Mouse (Mus musculus) forebrain, embryonic 11.5 days (tissue): ENCODE measurements around the gene 2310007B03Rik. TPM values are rescaled to one million over a fixed set of nuclear protein-coding genes. Genes with fewer than 3 reads are reported as not detected.
A peak's percentile ranks its signal among the peaks of the same experiment; 100 is the strongest.

Experiments
- ATAC-seq: fragments of 200-750 bp; cut with Nextera tagmentation; replicated peaks from 2 replicates; pipeline ENCODE4 v1.8.0; 2017; ENCODE audit warnings: moderate TSS enrichment; ENCODE audit not compliant: low FRiP score
- DNase-seq: peaks from one replicate; pipeline ENCODE4 v3.0.0-alpha.2; 2017; ENCODE audit warnings: low spot score
- H3K27ac ChIP-seq: fragments of 300-500 bp; sonication (generic); 2 replicates; pipeline ENCODE4 v1.5.1; 2014; ENCODE audit warnings: low read depth, low read length
- H3K27me3 ChIP-seq: fragments of 300-500 bp; sonication (generic); 2 replicates; pipeline ENCODE4 v1.6.1; 2014; ENCODE audit warnings: mild to moderate bottlenecking, low read length, mixed read lengths; ENCODE audit not compliant: control insufficient read depth, insufficient read depth
- H3K36me3 ChIP-seq: fragments of 300-500 bp; sonication (generic); 2 replicates; pipeline ENCODE4 v1.6.1; 2014; ENCODE audit warnings: mild to moderate bottlenecking, low read length, moderate library complexity, mixed read lengths; ENCODE audit not compliant: control insufficient read depth, insufficient read depth
- H3K4me1 ChIP-seq: fragments of 300-500 bp; sonication (generic); replicated peaks from 2 replicates; pipeline ENCODE4 v1.6.1; 2014; ENCODE audit warnings: low read length, mixed read lengths; ENCODE audit not compliant: control insufficient read depth, insufficient read depth
- H3K4me2 ChIP-seq: fragments of 300-500 bp; sonication (generic); 2 replicates; pipeline ENCODE4 v1.6.1; 2014; ENCODE audit warnings: low read depth, mild to moderate bottlenecking, low read length, moderate library complexity, mixed read lengths; ENCODE audit not compliant: severe bottlenecking
- H3K4me3 ChIP-seq: fragments of 300-500 bp; sonication (generic); 2 replicates; pipeline ENCODE4 v1.5.1; 2014; ENCODE audit warnings: low read depth, low read length
- H3K9ac ChIP-seq: fragments of 300-500 bp; sonication (generic); 2 replicates; pipeline ENCODE4 v1.6.1; 2014; ENCODE audit warnings: low read length
- H3K9me3 ChIP-seq: fragments of 300-500 bp; sonication (generic); 2 replicates; pipeline ENCODE4 v1.6.1; 2016; ENCODE audit warnings: low read length, mixed read lengths; ENCODE audit not compliant: control insufficient read depth
- WGBS: fragments of 180-500 bp; shearing (Covaris S2); extraction: QIAGEN DNeasy Blood & Tissue Kit; methylation state at CpG from one replicate; pipeline ENCODE4 v1.1.7; 2014; 5-methylcytosine and 5-hydroxymethylcytosine counted together
- polyA plus RNA-seq: library from polyadenylated mRNA; unstranded; fragments of >200 nt; fragmentation: Nextera tagmentation; extraction: Ambion mirVana; gene quantifications from 2 replicates; pipeline ENCODE4 v1.2.1, GENCODE M21; 2014

2310007B03Rik gene
- polyA plus RNA-seq, 1 experiment from 2014 or later: 0.64 TPM

DNA sequence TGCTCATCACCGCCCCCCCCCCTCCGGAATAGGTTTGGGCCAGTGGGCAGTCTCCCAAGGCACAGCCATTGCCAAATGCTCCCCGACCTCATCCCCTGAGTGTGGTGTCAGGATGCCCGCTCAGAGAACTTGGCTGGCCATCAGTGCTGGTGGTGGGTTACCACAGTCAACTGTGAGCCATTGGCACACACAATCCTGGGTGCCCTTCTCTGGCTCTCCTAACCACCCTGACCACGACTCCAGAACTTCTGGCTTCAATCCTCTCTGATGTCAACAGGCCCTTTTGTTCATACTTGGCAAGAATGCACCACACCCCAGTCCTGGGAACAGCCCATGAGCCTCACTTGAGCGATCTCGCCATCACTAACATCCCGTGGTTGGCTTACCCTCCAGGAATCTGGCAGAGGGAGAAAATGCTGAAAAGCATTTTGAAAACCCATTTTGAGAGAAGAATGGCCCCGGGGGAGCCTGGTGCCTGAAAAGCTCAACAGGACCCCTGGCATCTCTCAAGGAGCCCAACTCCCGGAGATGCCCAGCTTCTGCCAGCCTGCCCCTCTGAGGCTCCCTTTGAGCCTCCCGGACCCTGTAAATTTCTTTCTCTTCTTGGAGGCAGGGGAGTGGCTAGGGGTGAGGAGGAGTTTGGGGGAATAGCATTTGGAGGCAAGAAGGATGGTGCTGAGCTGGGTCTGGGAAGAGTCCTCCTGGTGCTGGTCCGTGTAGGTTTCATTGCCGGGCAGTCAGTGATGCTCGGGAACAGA, 23.5 kb upstream of the 2310007B03Rik start:
- DNase-seq (no peak), ATAC-seq (no peak)
- H3K36me3 ChIP-seq: no peaks in the 10 kb centered on the region
- no peak overlapping the region for H3K4me2 ChIP-seq
- no peaks in the 10 kb centered on the region for H3K9me3 ChIP-seq
- WGBS: 83% methylated on average over 14 of the region's 14 CpGs
- H3K27ac ChIP-seq: no peak overlapping the region
- H3K9ac ChIP-seq: no peak overlapping the region
- no peaks in the 10 kb centered on the region for H3K27me3 ChIP-seq
- no peaks in the 10 kb centered on the region for H3K4me1 ChIP-seq
- no peak overlapping the region for H3K4me3 ChIP-seq

DNA sequence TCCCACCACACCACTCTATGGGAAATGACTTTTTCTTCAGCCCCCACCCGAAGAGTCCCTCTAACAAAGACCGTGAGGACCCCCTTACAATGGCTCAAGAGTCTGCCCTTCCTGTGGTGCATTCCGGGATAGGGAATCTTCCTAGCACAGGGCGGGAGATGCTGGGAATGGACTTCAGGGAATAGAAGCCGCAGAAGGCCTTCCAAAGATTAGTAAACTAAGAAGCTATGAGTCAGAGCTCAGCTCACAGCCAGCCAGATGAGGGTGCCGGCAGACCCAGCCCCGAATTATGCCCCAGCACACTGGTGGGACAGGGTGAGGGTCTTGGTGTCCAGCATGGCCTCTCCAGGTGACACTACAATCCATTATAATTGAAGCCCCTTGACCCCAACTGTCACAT, 21.5 kb upstream of the 2310007B03Rik start:
- ATAC-seq (no peak), DNase-seq (no peak)
- 91% methylated on average over 7 of the region's 7 CpGs for WGBS
- Histone ChIP-seq H3K36me3 (no peaks in the 10 kb centered on the region), H3K27me3 (no peaks in the 10 kb centered on the region), H3K9ac (no peak overlapping the region), H3K9me3 (no peaks in the 10 kb centered on the region), H3K4me1 (no peaks in the 10 kb centered on the region), H3K4me3 (no peak overlapping the region), H3K27ac (no peak overlapping the region), H3K4me2 (no peak overlapping the region)

DNA sequence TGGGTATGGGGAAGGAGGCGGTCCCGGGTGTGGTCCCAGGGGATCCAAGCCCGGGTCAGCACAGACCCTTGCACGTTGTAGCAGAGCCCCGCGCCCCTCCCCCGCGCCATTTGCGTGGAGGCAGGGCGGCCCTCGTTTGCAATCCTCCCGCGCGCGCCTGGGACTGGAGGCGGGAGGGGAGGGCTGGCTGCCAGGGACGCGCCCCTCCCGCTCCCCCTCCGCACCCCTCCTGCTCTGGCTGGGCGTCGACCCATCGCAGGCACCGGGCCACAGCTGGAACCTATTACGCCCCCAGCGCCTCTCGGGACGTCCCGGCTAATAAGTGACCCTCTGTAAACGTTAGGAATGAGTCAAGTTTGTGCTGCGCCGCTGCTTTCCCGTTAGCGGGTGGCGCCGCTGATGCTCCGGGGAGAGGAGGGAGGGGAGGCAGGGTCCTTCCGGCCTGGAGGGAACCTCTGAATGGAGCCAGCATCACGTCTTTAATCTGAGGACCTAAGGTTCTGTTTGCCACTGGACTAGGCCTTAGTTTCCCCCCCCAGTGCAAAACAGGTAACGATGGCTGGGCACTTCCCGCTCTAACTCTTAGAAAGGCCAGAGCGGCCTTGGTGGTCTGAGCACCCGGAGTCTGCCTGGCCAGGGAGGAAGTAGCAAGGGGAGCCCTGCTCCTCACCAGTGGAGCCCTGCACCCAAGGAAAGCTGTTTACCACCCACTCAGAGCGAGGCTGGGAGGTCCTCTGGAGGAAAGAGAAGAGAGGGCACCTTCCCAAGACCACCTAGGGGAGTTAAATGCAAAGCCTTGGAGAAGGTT, 16.0 kb upstream of the 2310007B03Rik start:
- Histone ChIP-seq H3K4me3 (peak overlapping the region; percentile 39), H3K9ac (peak overlapping the region; percentile 71), H3K9me3 (no peaks in the 10 kb centered on the region), H3K27ac (no peak overlapping the region), H3K27me3 (no peaks in the 10 kb centered on the region), H3K4me1 (peaks cover 8% of the 10 kb centered on the region), H3K36me3 (no peaks in the 10 kb centered on the region), H3K4me2 (peak overlapping the region; percentile 88)
- DNase-seq (peak; percentile 83), ATAC-seq (peak; percentile 75)
- 1% methylated on average over 42 of the region's 44 CpGs for WGBS

DNA sequence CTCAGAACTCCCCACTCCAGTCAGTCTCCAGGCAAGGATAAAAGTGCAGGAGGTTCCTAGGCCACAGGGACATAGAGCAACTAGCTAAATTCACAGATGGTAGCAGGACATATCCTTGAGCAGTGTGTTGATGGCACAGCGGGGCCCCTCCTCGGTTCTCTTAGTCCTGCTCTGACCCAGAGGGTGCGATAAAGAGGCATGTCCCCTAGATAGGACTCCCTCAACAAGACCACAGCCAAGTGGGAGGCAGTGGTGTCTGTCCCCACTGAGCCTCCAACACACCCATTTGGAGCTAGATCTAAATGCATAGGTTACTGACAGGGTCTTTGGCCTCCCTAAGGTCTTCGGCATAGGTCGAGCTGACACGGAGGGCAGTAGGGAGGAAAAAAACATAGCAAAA, 15.1 kb upstream of the 2310007B03Rik start:
- Histone ChIP-seq H3K27ac (no peak overlapping the region), H3K4me2 (peak overlapping the region; percentile 88; the same call in 1 of the 2 replicates), H3K9ac (no peak overlapping the region; the same call in 1 of the 2 replicates), H3K4me3 (no peak overlapping the region; the same call in 1 of the 2 replicates), H3K27me3 (no peaks in the 10 kb centered on the region), H3K36me3 (no peaks in the 10 kb centered on the region), H3K9me3 (no peaks in the 10 kb centered on the region), H3K4me1 (peaks cover 8% of the 10 kb centered on the region)
- 18% methylated on average over 6 of the region's 6 CpGs for WGBS
- DNase-seq (no peak), ATAC-seq (peak; percentile 1; the same call in 1 of the 2 replicates)

DNA sequence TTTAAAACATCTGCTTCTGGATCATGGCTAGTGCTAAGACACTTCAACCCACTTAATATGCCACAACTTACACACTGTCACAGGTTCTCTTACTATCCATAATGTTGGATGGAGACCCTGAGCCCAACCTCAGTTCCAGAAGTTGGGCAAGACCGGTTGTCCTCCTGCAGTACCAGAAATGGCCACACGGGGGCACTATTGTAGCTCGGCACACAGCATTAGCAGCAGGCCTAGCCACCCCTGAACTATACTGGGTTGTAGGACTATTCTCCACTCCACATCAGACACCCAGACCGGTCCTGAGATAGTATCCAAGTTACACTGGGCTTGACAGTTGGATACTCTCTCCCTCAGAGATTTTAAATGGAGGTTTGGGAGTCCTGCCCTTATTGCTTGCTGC, 13.7 kb upstream of the 2310007B03Rik start:
- DNase-seq (peak; percentile 96), ATAC-seq (peak; percentile 67)
- no peak overlapping the region for H3K27ac ChIP-seq
- H3K4me1 ChIP-seq: peaks cover 8% of the 10 kb centered on the region
- H3K4me3 ChIP-seq: no peak overlapping the region
- H3K9me3 ChIP-seq: no peaks in the 10 kb centered on the region
- no peaks in the 10 kb centered on the region for H3K27me3 ChIP-seq
- H3K36me3 ChIP-seq: no peaks in the 10 kb centered on the region
- WGBS: 3% methylated on average over 4 of the region's 4 CpGs
- H3K4me2 ChIP-seq: no peak overlapping the region
- no peak overlapping the region for H3K9ac ChIP-seq

DNA sequence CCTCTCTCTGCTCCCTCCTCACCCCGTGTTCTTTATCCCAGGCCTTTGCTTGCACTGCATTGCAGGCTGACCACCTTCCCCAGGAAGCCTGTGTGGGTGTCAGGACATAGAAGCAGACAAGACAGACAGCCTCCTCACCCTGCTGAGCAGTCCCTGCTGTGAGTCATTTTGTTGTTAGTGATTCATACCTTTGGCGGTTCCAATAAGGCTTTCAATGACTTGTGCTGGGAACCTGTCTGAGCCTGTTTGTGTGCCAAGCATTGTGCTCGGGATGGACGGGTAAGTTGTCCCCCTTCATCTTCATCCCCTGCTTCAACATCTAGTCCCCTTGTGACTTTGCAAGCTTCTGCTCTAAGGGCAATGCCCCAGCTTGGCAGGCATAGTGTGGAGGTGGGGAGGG, 12.9 kb upstream of the 2310007B03Rik start:
- Histone ChIP-seq H3K9me3 (no peaks in the 10 kb centered on the region), H3K27me3 (no peaks in the 10 kb centered on the region), H3K4me2 (no peak overlapping the region), H3K9ac (no peak overlapping the region), H3K4me1 (peaks cover 8% of the 10 kb centered on the region), H3K4me3 (no peak overlapping the region), H3K27ac (no peak overlapping the region), H3K36me3 (no peaks in the 10 kb centered on the region)
- WGBS: 70% methylated on average over 4 of the region's 4 CpGs
- DNase-seq (no peak), ATAC-seq (no peak)

DNA sequence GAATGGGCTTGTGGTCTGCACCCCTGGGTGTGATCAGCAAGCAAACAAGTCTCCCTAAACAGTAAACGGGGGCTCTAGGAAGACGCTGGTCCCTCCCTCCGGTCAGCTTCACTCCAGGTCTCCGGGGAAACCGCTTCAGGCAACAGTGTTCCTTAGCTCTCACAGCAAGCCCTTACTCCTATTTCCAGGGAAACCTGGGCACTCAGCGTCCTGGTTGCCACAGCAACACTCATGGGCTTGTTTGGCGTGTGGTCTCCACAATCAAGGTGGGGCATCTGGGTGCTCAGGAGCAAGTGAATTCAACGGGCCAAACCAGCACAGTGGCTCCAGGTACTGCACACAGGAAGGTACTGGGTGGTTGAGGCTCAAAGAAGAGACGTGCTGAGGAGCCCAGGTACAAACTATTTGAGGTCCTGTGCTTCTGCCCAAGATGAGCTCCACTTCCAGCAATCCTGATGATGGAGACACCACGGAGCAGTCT, 7.6 kb upstream of the 2310007B03Rik start, which contains the start of gene Crocc2:
Gene Crocc2, plus strand, starts transcription at position 431 of the 481 bp plus-strand sequence.
- Histone ChIP-seq H3K9me3 (no peaks in the 10 kb centered on the region), H3K4me2 (no peak within 1 kb of the TSS), H3K4me3 (no peak within 1 kb of the TSS), H3K36me3 (no peaks in the 10 kb centered on the region), H3K9ac (no peak within 1 kb of the TSS), H3K27ac (no peak within 1 kb of the TSS), H3K27me3 (no peaks in the 10 kb centered on the region), H3K4me1 (no peaks in the 10 kb centered on the region)
- no peak for ATAC-seq
- 40% methylated on average over 10 of the region's 10 CpGs for WGBS
- DNase-seq: no peak

DNA sequence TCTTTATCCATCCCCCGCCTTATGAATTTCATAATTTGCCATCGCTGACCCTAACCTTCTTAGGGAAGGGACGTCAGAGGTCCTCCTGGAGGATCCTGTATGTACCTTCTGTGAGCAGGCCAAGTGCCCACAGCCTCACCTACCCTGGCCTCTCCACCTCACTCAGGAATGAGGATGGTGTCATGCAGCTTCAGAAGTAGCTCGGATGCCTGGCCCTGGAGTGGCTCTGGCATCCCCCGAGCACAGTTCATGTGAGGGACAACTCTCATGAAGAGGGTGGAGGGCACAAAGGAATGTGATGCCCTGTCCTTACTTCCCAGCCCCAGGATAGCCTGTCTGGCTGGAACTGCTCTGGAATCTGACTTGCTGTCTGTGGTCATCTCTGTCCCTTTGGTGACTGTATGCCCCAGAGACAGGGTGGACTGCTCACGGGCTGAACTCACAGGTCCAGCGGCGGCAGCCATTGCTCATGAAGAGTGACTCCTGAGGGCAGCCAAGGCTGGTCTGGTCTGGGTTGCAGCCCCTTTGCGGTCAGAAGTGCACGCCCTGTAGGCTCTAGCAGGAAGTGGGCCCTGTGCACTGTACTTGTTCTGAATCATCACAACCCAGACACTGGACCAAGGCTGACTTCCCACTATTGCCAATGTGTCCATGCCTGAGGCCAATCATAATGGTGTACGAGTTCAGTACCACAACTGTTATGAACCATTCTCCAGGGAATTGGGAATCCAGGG, 5.8 kb upstream of the 2310007B03Rik start:
- Histone ChIP-seq H3K9me3 (no peaks in the 10 kb centered on the region), H3K9ac (no peak overlapping the region), H3K27ac (no peak overlapping the region), H3K4me1 (no peaks in the 10 kb centered on the region), H3K36me3 (no peaks in the 10 kb centered on the region), H3K4me2 (no peak overlapping the region), H3K4me3 (no peak overlapping the region), H3K27me3 (no peaks in the 10 kb centered on the region)
- DNase-seq (no peak), ATAC-seq (no peak)
- WGBS: 88% methylated on average over 11 of the region's 11 CpGs
